Mouse (Mus musculus): ENCODE measurements at regions not wholly inside any gene's neighbourhood (a gene's known extent, or its start where the extent isn't known, plus 50 kb on each side); places are given as distances from the start of the nearest gene placed in this dataset.

GRCm38 (mm10) chr13:28717404-28717803 is 236.1 kb downstream of the Sox4 start:
- H3K27me3 ChIP-seq (ENCODE audit: control insufficient read depth, insufficient read depth, low read depth, low read length), result no peaks in the 10 kb centered on the region
- H3K9ac ChIP-seq (ENCODE audit: low read depth, low read length), result no peak overlapping the region
- WGBS (ENCODE audit: insufficient replicate concordance), result 66% methylated on average over 4 of the region's 4 CpGs
- no peak overlapping the region for H3K4me3 ChIP-seq (ENCODE audit: low read depth, low read length)
- no peak overlapping the region for H3K27ac ChIP-seq (ENCODE audit: low read length)
- H3K36me3 ChIP-seq (ENCODE audit: control insufficient read depth, insufficient read depth), result no peaks in the 10 kb centered on the region
- no peak for ATAC-seq (ENCODE audit: low read depth)
- H3K4me1 ChIP-seq (ENCODE audit: control insufficient read depth, low read depth, low read length), result no peaks in the 10 kb centered on the region
- no peaks in the 10 kb centered on the region for H3K9me3 ChIP-seq (replicated peaks; ENCODE audit: control insufficient read depth, low read length)
- H3K4me2 ChIP-seq (ENCODE audit: low read depth, low read length), result no peak overlapping the region

- H3K4me1 ChIP-seq (ENCODE audit: control insufficient read depth, low read depth, low read length), result no peaks in the 10 kb centered on the region
- no peaks in the 10 kb centered on the region for H3K9me3 ChIP-seq (replicated peaks; ENCODE audit: control insufficient read depth, low read length)
- 64% methylated on average over 7 of the region's 7 CpGs for WGBS (ENCODE audit: insufficient replicate concordance)
- no peaks in the 10 kb centered on the region for H3K27me3 ChIP-seq (ENCODE audit: control insufficient read depth, insufficient read depth, low read depth, low read length)
- H3K4me2 ChIP-seq (ENCODE audit: low read depth, low read length), result no peak overlapping the region
- H3K27ac ChIP-seq (ENCODE audit: low read length), result no peak overlapping the region
- no peaks in the 10 kb centered on the region for H3K36me3 ChIP-seq (ENCODE audit: control insufficient read depth, insufficient read depth)
- no peak overlapping the region for H3K4me3 ChIP-seq (ENCODE audit: low read depth, low read length)
- no peak overlapping the region for H3K9ac ChIP-seq (ENCODE audit: low read depth, low read length)
- ATAC-seq (ENCODE audit: low read depth), result no peak
These were observed 243.5 kb downstream of the Sox4 start for GRCm38 (mm10) chr13:28709966-28710365.

GRCm38 (mm10) chr13:28701309-28701708 is 252.2 kb downstream of the Sox4 start:
- Histone ChIP-seq H3K36me3 (ENCODE audit: control insufficient read depth, insufficient read depth) (no peaks in the 10 kb centered on the region), H3K4me3 (ENCODE audit: low read depth, low read length) (no peak overlapping the region), H3K4me2 (ENCODE audit: low read depth, low read length) (no peak overlapping the region), H3K4me1 (ENCODE audit: control insufficient read depth, low read depth, low read length) (no peaks in the 10 kb centered on the region), H3K27me3 (ENCODE audit: control insufficient read depth, insufficient read depth, low read depth, low read length) (no peaks in the 10 kb centered on the region), H3K9ac (ENCODE audit: low read depth, low read length) (no peak overlapping the region), H3K27ac (ENCODE audit: low read length) (no peak overlapping the region), H3K9me3 (replicated peaks; ENCODE audit: control insufficient read depth, low read length) (no peaks in the 10 kb centered on the region)
- 10% methylated on average over 1 of the region's 1 CpGs for WGBS (ENCODE audit: insufficient replicate concordance)
- no peak for ATAC-seq (ENCODE audit: low read depth)

- Histone ChIP-seq H3K4me2 (ENCODE audit: low read depth, low read length) (no peak overlapping the region), H3K36me3 (ENCODE audit: control insufficient read depth, insufficient read depth) (no peaks in the 10 kb centered on the region), H3K9ac (ENCODE audit: low read depth, low read length) (no peak overlapping the region), H3K9me3 (replicated peaks; ENCODE audit: control insufficient read depth, low read length) (no peaks in the 10 kb centered on the region), H3K4me1 (ENCODE audit: control insufficient read depth, low read depth, low read length) (no peaks in the 10 kb centered on the region), H3K27me3 (ENCODE audit: control insufficient read depth, insufficient read depth, low read depth, low read length) (no peaks in the 10 kb centered on the region), H3K4me3 (ENCODE audit: low read depth, low read length) (no peak overlapping the region), H3K27ac (ENCODE audit: low read length) (no peak overlapping the region)
- no peak for ATAC-seq (ENCODE audit: low read depth)
- WGBS (ENCODE audit: insufficient replicate concordance), result 59% methylated on average over 3 of the region's 3 CpGs
These were observed 253.4 kb downstream of the Sox4 start for GRCm38 (mm10) chr13:28700081-28700480.

- ATAC-seq (ENCODE audit: low read depth), result no peak
- Histone ChIP-seq H3K27me3 (ENCODE audit: control insufficient read depth, insufficient read depth, low read depth, low read length) (no peaks in the 10 kb centered on the region), H3K4me2 (ENCODE audit: low read depth, low read length) (no peak overlapping the region), H3K9me3 (replicated peaks; ENCODE audit: control insufficient read depth, low read length) (no peaks in the 10 kb centered on the region), H3K36me3 (ENCODE audit: control insufficient read depth, insufficient read depth) (no peaks in the 10 kb centered on the region), H3K4me1 (ENCODE audit: control insufficient read depth, low read depth, low read length) (no peaks in the 10 kb centered on the region), H3K27ac (ENCODE audit: low read length) (no peak overlapping the region), H3K4me3 (ENCODE audit: low read depth, low read length) (no peak overlapping the region), H3K9ac (ENCODE audit: low read depth, low read length) (no peak overlapping the region)
- 65% methylated on average over 4 of the region's 4 CpGs for WGBS (ENCODE audit: insufficient replicate concordance)
These were observed 254.0 kb downstream of the Sox4 start for GRCm38 (mm10) chr13:28699490-28700032.

- 65% methylated on average over 12 of the region's 12 CpGs for WGBS (ENCODE audit: insufficient replicate concordance)
- ATAC-seq (ENCODE audit: low read depth), result no peak
- Histone ChIP-seq H3K27me3 (ENCODE audit: control insufficient read depth, insufficient read depth, low read depth, low read length) (no peaks in the 10 kb centered on the region), H3K36me3 (ENCODE audit: control insufficient read depth, insufficient read depth) (no peaks in the 10 kb centered on the region), H3K27ac (ENCODE audit: low read length) (no peak overlapping the region), H3K9ac (ENCODE audit: low read depth, low read length) (no peak overlapping the region), H3K4me2 (ENCODE audit: low read depth, low read length) (no peak overlapping the region), H3K4me3 (ENCODE audit: low read depth, low read length) (no peak overlapping the region), H3K4me1 (ENCODE audit: control insufficient read depth, low read depth, low read length) (no peaks in the 10 kb centered on the region), H3K9me3 (replicated peaks; ENCODE audit: control insufficient read depth, low read length) (no peaks in the 10 kb centered on the region)
These were observed 255.5 kb downstream of the Sox4 start for GRCm38 (mm10) chr13:28697796-28698678.

- no peak overlapping the region for H3K4me2 ChIP-seq (ENCODE audit: low read depth, low read length)
- H3K9ac ChIP-seq (ENCODE audit: low read depth, low read length), result no peak overlapping the region
- no peaks in the 10 kb centered on the region for H3K9me3 ChIP-seq (replicated peaks; ENCODE audit: control insufficient read depth, low read length)
- H3K36me3 ChIP-seq (ENCODE audit: control insufficient read depth, insufficient read depth), result no peaks in the 10 kb centered on the region
- H3K27ac ChIP-seq (ENCODE audit: low read length), result no peak overlapping the region
- H3K4me1 ChIP-seq (ENCODE audit: control insufficient read depth, low read depth, low read length), result no peaks in the 10 kb centered on the region
- 50% methylated on average over 4 of the region's 4 CpGs for WGBS (ENCODE audit: insufficient replicate concordance)
- no peaks in the 10 kb centered on the region for H3K27me3 ChIP-seq (ENCODE audit: control insufficient read depth, insufficient read depth, low read depth, low read length)
- ATAC-seq (ENCODE audit: low read depth), result no peak
- no peak overlapping the region for H3K4me3 ChIP-seq (ENCODE audit: low read depth, low read length)
These were observed 260.4 kb downstream of the Sox4 start for GRCm38 (mm10) chr13:28693078-28693477.

GRCm38 (mm10) chr13:28692587-28692986 is 260.9 kb downstream of the Sox4 start:
- Histone ChIP-seq H3K27me3 (ENCODE audit: control insufficient read depth, insufficient read depth, low read depth, low read length) (no peaks in the 10 kb centered on the region), H3K36me3 (ENCODE audit: control insufficient read depth, insufficient read depth) (no peaks in the 10 kb centered on the region), H3K27ac (ENCODE audit: low read length) (no peak overlapping the region), H3K9ac (ENCODE audit: low read depth, low read length) (no peak overlapping the region), H3K4me3 (ENCODE audit: low read depth, low read length) (no peak overlapping the region), H3K9me3 (replicated peaks; ENCODE audit: control insufficient read depth, low read length) (no peaks in the 10 kb centered on the region), H3K4me1 (ENCODE audit: control insufficient read depth, low read depth, low read length) (no peaks in the 10 kb centered on the region), H3K4me2 (ENCODE audit: low read depth, low read length) (no peak overlapping the region)
- ATAC-seq (ENCODE audit: low read depth), result no peak
- WGBS (ENCODE audit: insufficient replicate concordance), result 43% methylated on average over 5 of the region's 5 CpGs

- no peak overlapping the region for H3K9ac ChIP-seq (ENCODE audit: low read depth, low read length)
- no peaks in the 10 kb centered on the region for H3K36me3 ChIP-seq (ENCODE audit: control insufficient read depth, insufficient read depth)
- no peaks in the 10 kb centered on the region for H3K27me3 ChIP-seq (ENCODE audit: control insufficient read depth, insufficient read depth, low read depth, low read length)
- no peak overlapping the region for H3K4me3 ChIP-seq (ENCODE audit: low read depth, low read length)
- no peaks in the 10 kb centered on the region for H3K9me3 ChIP-seq (replicated peaks; ENCODE audit: control insufficient read depth, low read length)
- no peak overlapping the region for H3K27ac ChIP-seq (ENCODE audit: low read length)
- 65% methylated on average over 5 of the region's 5 CpGs for WGBS (ENCODE audit: insufficient replicate concordance)
- no peaks in the 10 kb centered on the region for H3K4me1 ChIP-seq (ENCODE audit: control insufficient read depth, low read depth, low read length)
- ATAC-seq (ENCODE audit: low read depth), result no peak
- no peak overlapping the region for H3K4me2 ChIP-seq (ENCODE audit: low read depth, low read length)
These were observed 262.9 kb downstream of the Sox4 start for GRCm38 (mm10) chr13:28690511-28691160.
